Mouse (Mus musculus): ENCODE results near the gene Cryge. TPM values are rescaled to one million over a fixed set of nuclear protein-coding genes. Genes with fewer than 3 reads are reported as not detected.

The Cryge gene
- total and polyA plus RNA-seq, 2 experiments: not detected

DNA sequence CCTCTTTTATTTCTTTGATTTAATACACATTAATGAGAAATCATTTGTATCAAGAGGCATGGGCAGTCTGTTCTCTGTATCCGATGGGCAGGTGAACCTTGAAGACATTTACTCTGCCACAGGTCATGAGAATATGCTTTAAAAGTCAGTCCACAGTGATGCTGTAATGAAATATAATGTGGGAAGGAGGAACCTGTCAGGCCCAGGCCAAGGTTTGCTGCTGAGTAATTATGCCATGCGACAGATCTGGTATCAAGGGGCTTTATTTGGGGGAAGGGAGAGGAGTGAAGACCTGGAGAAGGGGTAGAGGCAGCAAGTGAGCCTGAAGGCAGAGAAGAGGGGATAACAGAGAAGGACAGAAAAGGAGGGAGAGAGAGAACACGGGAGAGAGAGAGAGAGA lies 11.3 kb downstream of the Cryge start:
- Histone ChIP-seq H3K79me2 (ENCODE audit: control insufficient read depth, insufficient read depth, low read length) (no peaks in the 10 kb centered on the region), H3K27me3 (ENCODE audit: control insufficient read depth, insufficient read depth, low read length) (no peaks in the 10 kb centered on the region), H3K4me1 (ENCODE audit: control insufficient read depth, insufficient read depth, low read length) (no peaks in the 10 kb centered on the region), H3K9ac (ENCODE audit: low read depth, low read length) (no peak overlapping the region), H3K36me3 (ENCODE audit: control insufficient read depth, insufficient read depth, low read length) (no peaks in the 10 kb centered on the region), H3K27ac (replicated peaks; ENCODE audit: insufficient read depth, low read depth, low read length) (no peak overlapping the region), H3K4me3 (ENCODE audit: insufficient read depth, low read depth, low read length) (no peak overlapping the region)
- DNase-seq (ENCODE audit: extremely low read depth, low read depth, low spot score): no peak
- no peak for TF ChIP-seq CTCF (IDR thresholded peaks at IDR 0.05; ENCODE audit: low read depth, low read length)
- TF ChIP-seq POLR2A (IDR thresholded peaks at IDR 0.05; ENCODE audit: extremely low read depth, insufficient read depth, low read length): no peak
- WGBS: 90% methylated on average over 3 of the region's 3 CpGs

DNA sequence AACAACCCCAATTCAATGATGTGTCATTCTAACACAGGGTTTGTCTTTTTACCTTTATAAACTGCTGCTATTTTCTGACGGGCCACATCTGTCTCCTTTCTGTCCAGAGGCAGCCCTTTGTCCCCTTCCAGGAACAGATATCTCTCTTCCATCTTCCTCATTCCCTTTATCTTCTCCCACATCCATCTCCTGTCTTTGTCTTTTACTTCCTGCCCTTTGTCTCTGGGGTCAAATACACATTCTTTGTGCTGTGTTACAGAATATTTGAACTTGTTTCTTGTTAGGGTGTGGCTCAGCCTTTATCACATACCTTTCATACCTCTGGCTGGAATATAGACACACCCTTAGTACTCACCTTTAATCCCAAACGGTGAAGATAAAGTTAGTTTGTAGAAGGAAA lies 13.4 kb downstream of the Cryge start:
- TF ChIP-seq POLR2A (IDR thresholded peaks at IDR 0.05; ENCODE audit: extremely low read depth, insufficient read depth, low read length): no peak
- TF ChIP-seq CTCF (IDR thresholded peaks at IDR 0.05; ENCODE audit: low read depth, low read length): no peak
- no peak overlapping the region for H3K9ac ChIP-seq (ENCODE audit: low read depth, low read length)
- no peaks in the 10 kb centered on the region for H3K4me1 ChIP-seq (ENCODE audit: control insufficient read depth, insufficient read depth, low read length)
- H3K79me2 ChIP-seq (ENCODE audit: control insufficient read depth, insufficient read depth, low read length): no peaks in the 10 kb centered on the region
- no peaks in the 10 kb centered on the region for H3K27me3 ChIP-seq (ENCODE audit: control insufficient read depth, insufficient read depth, low read length)
- 70% methylated on average over 2 of the region's 2 CpGs for WGBS
- no peak overlapping the region for H3K4me3 ChIP-seq (ENCODE audit: insufficient read depth, low read depth, low read length)
- no peak for DNase-seq (ENCODE audit: extremely low read depth, low read depth, low spot score)
- H3K27ac ChIP-seq (replicated peaks; ENCODE audit: insufficient read depth, low read depth, low read length): no peak overlapping the region
- no peaks in the 10 kb centered on the region for H3K36me3 ChIP-seq (ENCODE audit: control insufficient read depth, insufficient read depth, low read length)

DNA sequence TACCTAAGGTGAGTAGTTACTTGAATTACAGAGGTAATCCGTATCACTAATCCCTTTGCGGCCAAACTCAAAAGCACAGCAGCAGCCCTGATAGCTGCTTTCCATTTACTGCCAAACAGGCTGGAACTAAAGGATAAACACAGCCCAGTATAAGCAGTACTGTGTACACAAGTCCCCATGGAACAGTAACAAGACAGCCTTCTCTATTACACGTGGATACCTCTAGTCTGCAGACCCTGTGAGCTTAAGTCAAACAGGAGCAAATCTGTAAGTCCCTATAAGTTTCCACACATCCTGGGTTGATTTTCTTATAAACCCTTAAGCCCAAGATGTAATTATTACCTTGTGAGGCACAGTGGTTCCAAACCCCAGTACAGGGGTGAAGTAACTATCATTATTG lies 15.4 kb downstream of the Cryge start:
- H3K27me3 ChIP-seq (ENCODE audit: control insufficient read depth, insufficient read depth, low read length): no peaks in the 10 kb centered on the region
- WGBS: 29% methylated on average over 3 of the region's 3 CpGs
- H3K4me1 ChIP-seq (ENCODE audit: control insufficient read depth, insufficient read depth, low read length): no peaks in the 10 kb centered on the region
- no peaks in the 10 kb centered on the region for H3K36me3 ChIP-seq (ENCODE audit: control insufficient read depth, insufficient read depth, low read length)
- H3K79me2 ChIP-seq (ENCODE audit: control insufficient read depth, insufficient read depth, low read length): no peaks in the 10 kb centered on the region
- H3K27ac ChIP-seq (replicated peaks; ENCODE audit: insufficient read depth, low read depth, low read length): no peak overlapping the region
- no peak for DNase-seq (ENCODE audit: extremely low read depth, low read depth, low spot score)
- TF ChIP-seq CTCF (IDR thresholded peaks at IDR 0.05; ENCODE audit: low read depth, low read length) (no peak), POLR2A (IDR thresholded peaks at IDR 0.05; ENCODE audit: extremely low read depth, insufficient read depth, low read length) (no peak)
- H3K9ac ChIP-seq (ENCODE audit: low read depth, low read length): no peak overlapping the region
- H3K4me3 ChIP-seq (ENCODE audit: insufficient read depth, low read depth, low read length): no peak overlapping the region

DNA sequence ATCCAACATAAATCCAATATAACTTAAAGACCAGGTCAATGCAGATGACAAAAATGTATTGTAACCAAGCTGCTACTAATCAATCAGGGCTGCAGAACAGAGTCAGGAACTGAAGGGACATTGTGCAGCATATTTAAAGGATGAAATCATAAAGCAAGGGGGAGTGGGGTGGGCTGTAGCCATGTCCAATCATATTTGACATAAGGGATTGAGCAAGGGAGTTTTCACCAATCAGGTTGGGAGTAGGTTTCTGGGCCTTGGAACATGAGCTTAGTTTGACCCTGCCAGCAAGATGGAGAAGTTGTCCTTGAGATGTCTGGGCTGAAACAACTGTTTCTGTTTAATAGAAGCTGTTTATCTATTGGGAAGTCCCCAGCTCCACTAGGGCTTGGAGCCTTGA lies 18.3 kb downstream of the Cryge start, which contains the start of gene Akr1cl:
Gene Akr1cl (minus strand): TSS at position 119 of the 400 bp plus-strand sequence.
- no peaks in the 10 kb centered on the region for H3K4me1 ChIP-seq (ENCODE audit: control insufficient read depth, insufficient read depth, low read length)
- no peaks in the 10 kb centered on the region for H3K36me3 ChIP-seq (ENCODE audit: control insufficient read depth, insufficient read depth, low read length)
- no peaks in the 10 kb centered on the region for H3K79me2 ChIP-seq (ENCODE audit: control insufficient read depth, insufficient read depth, low read length)
- no peak within 1 kb of the TSS for H3K27ac ChIP-seq (replicated peaks; ENCODE audit: insufficient read depth, low read depth, low read length)
- no peak within 1 kb of the TSS for H3K4me3 ChIP-seq (ENCODE audit: insufficient read depth, low read depth, low read length)
- H3K27me3 ChIP-seq (ENCODE audit: control insufficient read depth, insufficient read depth, low read length): no peaks in the 10 kb centered on the region
- H3K9ac ChIP-seq (ENCODE audit: low read depth, low read length): no peak within 1 kb of the TSS
- no peak for DNase-seq (ENCODE audit: extremely low read depth, low read depth, low spot score)
- TF ChIP-seq POLR2A (IDR thresholded peaks at IDR 0.05; ENCODE audit: extremely low read depth, insufficient read depth, low read length) (no peak), CTCF (IDR thresholded peaks at IDR 0.05; ENCODE audit: low read depth, low read length) (no peak)

GRCm38 (mm10) chr1:65028206-65028605 lies 22.7 kb downstream of the Cryge start:
- no peak for TF ChIP-seq POLR2A (IDR thresholded peaks at IDR 0.05; ENCODE audit: extremely low read depth, insufficient read depth, low read length)
- no peak for TF ChIP-seq CTCF (IDR thresholded peaks at IDR 0.05; ENCODE audit: low read depth, low read length)
- Histone ChIP-seq H3K36me3 (ENCODE audit: control insufficient read depth, insufficient read depth, low read length) (no peaks in the 10 kb centered on the region), H3K79me2 (ENCODE audit: control insufficient read depth, insufficient read depth, low read length) (no peaks in the 10 kb centered on the region), H3K4me3 (ENCODE audit: insufficient read depth, low read depth, low read length) (no peak overlapping the region), H3K27ac (replicated peaks; ENCODE audit: insufficient read depth, low read depth, low read length) (no peak overlapping the region), H3K27me3 (ENCODE audit: control insufficient read depth, insufficient read depth, low read length) (no peaks in the 10 kb centered on the region), H3K4me1 (ENCODE audit: control insufficient read depth, insufficient read depth, low read length) (no peaks in the 10 kb centered on the region), H3K9ac (ENCODE audit: low read depth, low read length) (no peak overlapping the region)
- DNase-seq (ENCODE audit: extremely low read depth, low read depth, low spot score): no peak
- 81% methylated on average over 9 of the region's 9 CpGs for WGBS

GRCm38 (mm10) chr1:65012726-65013125 lies 38.2 kb downstream of the Cryge start:
- DNase-seq (ENCODE audit: extremely low read depth, low read depth, low spot score): no peak
- Histone ChIP-seq H3K36me3 (ENCODE audit: control insufficient read depth, insufficient read depth, low read length) (no peaks in the 10 kb centered on the region), H3K4me1 (ENCODE audit: control insufficient read depth, insufficient read depth, low read length) (no peaks in the 10 kb centered on the region), H3K9ac (ENCODE audit: low read depth, low read length) (no peak overlapping the region), H3K27me3 (ENCODE audit: control insufficient read depth, insufficient read depth, low read length) (no peaks in the 10 kb centered on the region), H3K27ac (replicated peaks; ENCODE audit: insufficient read depth, low read depth, low read length) (no peak overlapping the region), H3K4me3 (ENCODE audit: insufficient read depth, low read depth, low read length) (no peak overlapping the region), H3K79me2 (ENCODE audit: control insufficient read depth, insufficient read depth, low read length) (no peaks in the 10 kb centered on the region)
- TF ChIP-seq CTCF (IDR thresholded peaks at IDR 0.05; ENCODE audit: low read depth, low read length) (no peak), POLR2A (IDR thresholded peaks at IDR 0.05; ENCODE audit: extremely low read depth, insufficient read depth, low read length) (no peak)
- 92% methylated on average over 4 of the region's 4 CpGs for WGBS

Data from liver, adult 2 months (tissue).